Mouse (Mus musculus) 416B (cell line): ENCODE data around the gene Fam107a.
A peak's percentile ranks its signal among the peaks of the same experiment; 100 is the strongest.

Source experiments
- DNase-seq: peaks from one replicate; pipeline ENCODE4 v3.0.0; 2011; ENCODE audit warnings: low read depth

Gene Fam107a

GRCm38 (mm10) chr14:8317194-8318097, at the start of gene Fam107a:
Gene Fam107a, minus strand, starts transcription at chr14:8318023.
- no peak for DNase-seq

GRCm38 (mm10) chr14:8367121-8367520, 49.3 kb upstream of the Fam107a start:
- DNase-seq: no peak

GRCm38 (mm10) chr14:8365833-8366232, 48.0 kb upstream of the Fam107a start:
- no peak for DNase-seq

- DNase-seq: peak; percentile 92
Observed at GRCm38 (mm10) chr14:8356836-8357235, 39.0 kb upstream of the Fam107a start.

- peak; percentile 86 for DNase-seq
Observed at GRCm38 (mm10) chr14:8355999-8356501, 38.2 kb upstream of the Fam107a start.

GRCm38 (mm10) chr14:8348927-8349326, 31.1 kb upstream of the Fam107a start:
- peak; percentile 91 for DNase-seq

- peak; percentile 85 for DNase-seq
Observed at GRCm38 (mm10) chr14:8346255-8346997, 28.6 kb upstream of the Fam107a start.

- no peak for DNase-seq
Observed at GRCm38 (mm10) chr14:8345566-8345965, 27.7 kb upstream of the Fam107a start.

GRCm38 (mm10) chr14:8342509-8343106, 24.8 kb upstream of the Fam107a start:
- no peak for DNase-seq

- no peak for DNase-seq
Observed at GRCm38 (mm10) chr14:8340226-8340625, 22.4 kb upstream of the Fam107a start.

- DNase-seq: no peak
Observed at GRCm38 (mm10) chr14:8335947-8336346, 18.1 kb upstream of the Fam107a start.

- no peak for DNase-seq
Observed at GRCm38 (mm10) chr14:8334511-8334910, 16.7 kb upstream of the Fam107a start.

GRCm38 (mm10) chr14:8332314-8333252, 14.8 kb upstream of the Fam107a start:
- DNase-seq: no peak

- DNase-seq: no peak
Observed at GRCm38 (mm10) chr14:8331307-8331905, 13.6 kb upstream of the Fam107a start.

- no peak for DNase-seq
Observed at GRCm38 (mm10) chr14:8330390-8330789, 12.6 kb upstream of the Fam107a start.

- DNase-seq: no peak
Observed at GRCm38 (mm10) chr14:8329552-8329951, 11.7 kb upstream of the Fam107a start.

- DNase-seq: no peak
Observed at GRCm38 (mm10) chr14:8327371-8327770, 9.5 kb upstream of the Fam107a start.

GRCm38 (mm10) chr14:8326961-8327360, 9.1 kb upstream of the Fam107a start:
- DNase-seq: no peak

- DNase-seq: no peak
Observed at GRCm38 (mm10) chr14:8325746-8326145, 7.9 kb upstream of the Fam107a start.

GRCm38 (mm10) chr14:8320528-8320927, 2.7 kb upstream of the Fam107a start:
- no peak for DNase-seq
